Mouse (Mus musculus): ENCODE measurements around the gene Gm28048. TPM values are rescaled to one million over a fixed set of nuclear protein-coding genes. Genes with fewer than 3 reads are reported as not detected.

The Gm28048 gene
- polyA plus RNA-seq, 1 experiment, result 0.05 TPM

DNA sequence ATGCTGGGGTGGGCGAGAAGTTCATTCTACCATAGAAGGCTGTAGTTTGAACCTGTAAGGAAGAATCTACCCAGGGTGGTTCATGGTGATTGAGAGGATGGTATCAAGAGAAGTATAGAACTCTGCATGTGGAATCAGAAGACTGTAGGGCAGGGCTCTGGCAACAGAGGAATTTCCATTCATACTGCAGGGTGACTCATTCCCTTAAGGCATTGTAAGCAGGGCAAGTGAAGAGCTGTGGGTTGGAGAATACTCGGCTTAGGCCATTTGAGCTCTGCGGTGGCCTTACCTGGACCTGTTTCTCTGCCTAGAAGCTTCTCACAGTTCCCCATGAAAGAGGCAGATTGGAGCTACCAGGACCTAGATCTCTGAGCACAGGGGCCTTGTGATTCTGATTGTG is 170.5 kb downstream of the Gm28048 start:
- TF ChIP-seq CTCF (IDR thresholded peaks at IDR 0.05; ENCODE audit: extremely low read depth, insufficient read depth, insufficient read length, insufficient replicate concordance) (no peak), POLR2A (IDR thresholded peaks at IDR 0.05; ENCODE audit: low read depth, low read length) (no peak)
- Histone ChIP-seq H3K4me1 (ENCODE audit: control insufficient read depth, insufficient read depth, insufficient read length) (peaks cover 36% of the 10 kb centered on the region), H3K36me3 (ENCODE audit: control insufficient read depth, insufficient read depth, low read length) (no peaks in the 10 kb centered on the region), H3K27ac (ENCODE audit: insufficient read depth, low read length) (no peak overlapping the region), H3K4me3 (ENCODE audit: extremely low read depth, insufficient read depth, insufficient read length) (no peak overlapping the region), H3K27me3 (ENCODE audit: control insufficient read depth, insufficient read depth, low read length) (no peaks in the 10 kb centered on the region)
- WGBS, result 81% methylated on average over 3 of the region's 3 CpGs
- DNase-seq (ENCODE audit: low read depth in 1 of 2, low spot score in 2 of 2), result no peak

DNA sequence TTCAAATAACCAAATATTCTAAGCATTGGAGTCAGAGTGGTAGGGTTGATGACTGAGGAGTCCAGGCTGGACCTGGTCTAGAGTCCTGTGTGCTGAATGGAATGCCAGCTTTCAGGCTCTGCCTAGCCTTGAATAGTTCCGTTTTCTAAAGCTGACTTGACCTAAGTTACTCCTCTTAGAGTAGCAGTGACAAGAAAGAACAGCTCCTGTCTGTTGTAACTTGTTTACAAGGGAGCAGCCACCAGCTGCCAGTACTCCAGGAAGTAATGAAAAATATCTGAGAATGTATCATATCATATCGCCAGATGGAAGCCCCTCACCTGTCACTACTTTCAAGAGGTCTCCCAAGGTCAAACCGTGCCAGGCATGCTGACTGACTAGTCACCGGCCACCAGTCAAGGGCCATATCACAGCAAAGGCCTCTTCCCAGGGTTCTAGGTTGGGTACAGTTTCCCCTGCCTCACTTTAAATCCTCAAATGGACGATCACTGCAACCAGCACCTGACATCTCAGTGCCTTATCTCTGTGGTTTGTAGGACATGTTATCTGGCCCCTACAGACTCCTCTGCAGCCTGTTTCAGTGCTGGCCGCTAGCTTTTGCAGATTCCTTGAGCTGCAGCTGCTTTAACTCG is 172.3 kb downstream of the Gm28048 start:
- no peak for DNase-seq (ENCODE audit: low read depth in 1 of 2, low spot score in 2 of 2)
- no peak for TF ChIP-seq POLR2A (IDR thresholded peaks at IDR 0.05; ENCODE audit: low read depth, low read length)
- TF ChIP-seq CTCF (IDR thresholded peaks at IDR 0.05; ENCODE audit: extremely low read depth, insufficient read depth, insufficient read length, insufficient replicate concordance), result no peak
- H3K27ac ChIP-seq (ENCODE audit: insufficient read depth, low read length), result peak overlapping the region; percentile 11; the same call in 1 of the 2 replicates
- H3K4me1 ChIP-seq (ENCODE audit: control insufficient read depth, insufficient read depth, insufficient read length), result peaks cover 19% of the 10 kb centered on the region; the same call in 1 of the 2 replicates
- no peak overlapping the region for H3K4me3 ChIP-seq (ENCODE audit: extremely low read depth, insufficient read depth, insufficient read length)
- no peaks in the 10 kb centered on the region for H3K27me3 ChIP-seq (ENCODE audit: control insufficient read depth, insufficient read depth, low read length)
- no peaks in the 10 kb centered on the region for H3K36me3 ChIP-seq (ENCODE audit: control insufficient read depth, insufficient read depth, low read length)
- 31% methylated on average over 7 of the region's 7 CpGs for WGBS

DNA sequence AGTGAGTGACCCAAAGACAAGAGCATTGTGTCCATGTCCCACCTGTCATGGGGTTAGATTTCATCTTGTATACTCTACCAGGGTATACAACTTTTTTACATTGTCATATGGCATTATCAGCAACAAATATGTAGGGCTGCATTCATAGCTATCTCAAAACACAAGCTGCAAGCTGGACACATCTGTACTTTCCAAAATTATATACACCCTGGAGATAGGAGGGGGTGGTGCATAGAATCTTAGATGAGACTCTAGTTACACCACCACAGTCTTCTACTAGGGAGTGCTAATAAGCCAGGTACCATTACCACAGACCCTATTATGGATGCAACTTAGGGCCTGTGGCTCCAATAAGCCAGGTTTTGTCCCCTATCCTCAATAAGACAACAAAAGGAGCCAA is 173.8 kb downstream of the Gm28048 start:
- no peaks in the 10 kb centered on the region for H3K27me3 ChIP-seq (ENCODE audit: control insufficient read depth, insufficient read depth, low read length)
- DNase-seq (ENCODE audit: low read depth in 1 of 2, low spot score in 2 of 2), result no peak
- no peaks in the 10 kb centered on the region for H3K36me3 ChIP-seq (ENCODE audit: control insufficient read depth, insufficient read depth, low read length)
- peaks cover 10% of the 10 kb centered on the region; the same call in 1 of the 2 replicates for H3K4me1 ChIP-seq (ENCODE audit: control insufficient read depth, insufficient read depth, insufficient read length)
- no peak overlapping the region for H3K27ac ChIP-seq (ENCODE audit: insufficient read depth, low read length)
- H3K4me3 ChIP-seq (ENCODE audit: extremely low read depth, insufficient read depth, insufficient read length), result no peak overlapping the region
- no peak for TF ChIP-seq POLR2A (IDR thresholded peaks at IDR 0.05; ENCODE audit: low read depth, low read length)
- no peak for TF ChIP-seq CTCF (IDR thresholded peaks at IDR 0.05; ENCODE audit: extremely low read depth, insufficient read depth, insufficient read length, insufficient replicate concordance)

DNA sequence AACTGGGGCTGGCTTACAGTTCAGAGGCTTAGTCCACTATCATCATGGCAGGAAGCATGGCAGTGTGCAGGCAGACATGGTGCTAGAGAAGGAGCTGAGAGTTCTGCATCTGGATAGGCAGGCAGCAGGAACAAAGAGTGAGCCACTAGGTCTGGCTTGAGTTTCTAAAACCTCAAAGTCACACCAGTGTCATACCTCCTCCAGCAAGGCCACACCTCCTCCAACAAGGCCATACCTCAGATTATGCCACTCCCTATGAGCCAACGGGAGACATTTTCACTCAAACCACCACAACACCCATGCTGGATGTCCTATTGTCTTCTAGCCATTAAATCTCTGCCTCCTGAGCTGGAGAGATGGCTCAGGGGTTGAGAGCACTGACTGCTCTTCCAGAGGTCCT is 176.7 kb downstream of the Gm28048 start:
- no peak overlapping the region for H3K27ac ChIP-seq (ENCODE audit: insufficient read depth, low read length)
- H3K27me3 ChIP-seq (ENCODE audit: control insufficient read depth, insufficient read depth, low read length), result no peaks in the 10 kb centered on the region
- peaks cover 4% of the 10 kb centered on the region; the same call in 1 of the 2 replicates for H3K4me1 ChIP-seq (ENCODE audit: control insufficient read depth, insufficient read depth, insufficient read length)
- DNase-seq (ENCODE audit: low read depth in 1 of 2, low spot score in 2 of 2), result no peak
- WGBS, result 83% methylated on average over 1 of the region's 1 CpGs
- no peaks in the 10 kb centered on the region for H3K36me3 ChIP-seq (ENCODE audit: control insufficient read depth, insufficient read depth, low read length)
- no peak for TF ChIP-seq CTCF (IDR thresholded peaks at IDR 0.05; ENCODE audit: extremely low read depth, insufficient read depth, insufficient read length, insufficient replicate concordance)
- no peak for TF ChIP-seq POLR2A (IDR thresholded peaks at IDR 0.05; ENCODE audit: low read depth, low read length)
- no peak overlapping the region for H3K4me3 ChIP-seq (ENCODE audit: extremely low read depth, insufficient read depth, insufficient read length)

DNA sequence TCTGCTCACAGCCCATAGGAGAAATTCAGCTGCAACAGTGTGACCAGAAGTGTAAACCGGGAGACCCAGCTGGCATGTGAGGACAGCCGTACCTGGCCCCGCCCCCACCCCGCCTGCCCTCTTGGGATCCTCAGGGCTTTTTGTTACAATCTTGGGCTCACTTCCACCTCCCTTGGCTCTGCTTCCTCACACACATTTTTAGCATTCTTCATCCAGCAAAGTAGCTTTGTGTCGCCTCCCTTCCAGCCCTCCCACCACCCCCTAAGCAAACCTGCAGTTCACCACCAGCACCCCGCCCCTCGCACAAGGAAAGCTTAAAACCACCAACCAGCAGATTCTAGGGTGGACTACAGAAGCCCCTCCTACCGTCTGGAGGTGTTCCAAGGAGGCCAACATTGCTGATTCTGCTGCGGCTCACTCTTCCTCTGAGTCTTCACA is 181.9 kb downstream of the Gm28048 start:
- no peaks in the 10 kb centered on the region for H3K36me3 ChIP-seq (ENCODE audit: control insufficient read depth, insufficient read depth, low read length)
- WGBS, result 24% methylated on average over 9 of the region's 9 CpGs
- 0 out of 2 replicates have a peak, but pooled peaks cover 5% of the 10 kb centered on the region for H3K4me1 ChIP-seq (ENCODE audit: control insufficient read depth, insufficient read depth, insufficient read length)
- H3K27ac ChIP-seq (ENCODE audit: insufficient read depth, low read length), result no peak overlapping the region
- no peak overlapping the region for H3K4me3 ChIP-seq (ENCODE audit: extremely low read depth, insufficient read depth, insufficient read length)
- H3K27me3 ChIP-seq (ENCODE audit: control insufficient read depth, insufficient read depth, low read length), result no peaks in the 10 kb centered on the region
- TF ChIP-seq CTCF (IDR thresholded peaks at IDR 0.05; ENCODE audit: extremely low read depth, insufficient read depth, insufficient read length, insufficient replicate concordance) (no peak), POLR2A (IDR thresholded peaks at IDR 0.05; ENCODE audit: low read depth, low read length) (no peak)
- no peak for DNase-seq (ENCODE audit: low read depth in 1 of 2, low spot score in 2 of 2)

DNA sequence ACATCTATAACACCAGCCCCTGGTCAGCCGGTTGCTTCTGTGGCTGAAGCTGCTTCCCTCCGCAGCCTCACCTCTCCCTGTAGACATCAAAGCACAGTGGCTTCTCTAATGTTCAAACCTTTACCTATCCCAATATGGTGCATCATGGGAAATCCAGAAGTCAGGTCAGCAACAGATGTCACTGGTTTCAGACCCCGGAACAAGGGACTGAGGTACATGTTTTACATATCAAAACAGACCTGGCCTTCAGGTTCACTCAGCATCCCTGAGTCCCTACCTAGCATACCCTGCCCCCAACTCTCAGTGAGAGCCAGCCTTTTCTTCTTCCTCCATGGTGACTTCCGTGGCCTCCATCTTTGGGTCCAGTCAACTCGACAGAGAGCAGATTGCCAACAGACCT is 183.0 kb downstream of the Gm28048 start:
- H3K4me1 ChIP-seq (ENCODE audit: control insufficient read depth, insufficient read depth, insufficient read length), result 0 out of 2 replicates have a peak, but pooled peaks cover 5% of the 10 kb centered on the region
- no peak for DNase-seq (ENCODE audit: low read depth in 1 of 2, low spot score in 2 of 2)
- no peak for TF ChIP-seq POLR2A (IDR thresholded peaks at IDR 0.05; ENCODE audit: low read depth, low read length)
- TF ChIP-seq CTCF (IDR thresholded peaks at IDR 0.05; ENCODE audit: extremely low read depth, insufficient read depth, insufficient read length, insufficient replicate concordance), result no peak
- H3K27ac ChIP-seq (ENCODE audit: insufficient read depth, low read length), result no peak overlapping the region
- H3K4me3 ChIP-seq (ENCODE audit: extremely low read depth, insufficient read depth, insufficient read length), result no peak overlapping the region
- 87% methylated on average over 5 of the region's 5 CpGs for WGBS
- no peaks in the 10 kb centered on the region for H3K27me3 ChIP-seq (ENCODE audit: control insufficient read depth, insufficient read depth, low read length)
- H3K36me3 ChIP-seq (ENCODE audit: control insufficient read depth, insufficient read depth, low read length), result no peaks in the 10 kb centered on the region

DNA sequence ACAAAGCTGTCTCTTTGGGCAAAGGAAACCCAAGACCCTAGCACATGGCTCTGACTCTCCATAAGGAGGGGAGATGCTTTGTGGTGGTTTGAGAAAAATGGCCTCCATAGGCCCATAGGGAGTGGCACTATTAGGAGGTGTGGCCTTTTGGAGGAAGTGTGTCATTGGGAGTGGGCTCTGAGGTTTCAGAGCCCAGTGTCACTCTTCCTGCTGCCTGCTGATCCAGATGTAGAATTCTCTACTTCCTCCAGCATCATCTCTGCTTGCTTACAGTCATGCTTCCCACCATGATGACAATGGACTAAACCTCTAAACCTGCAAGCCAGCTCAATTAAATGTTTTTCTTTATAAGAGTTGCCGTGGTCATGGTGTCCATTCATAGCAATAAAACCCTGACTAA is 187.2 kb downstream of the Gm28048 start:
- Histone ChIP-seq H3K27me3 (ENCODE audit: control insufficient read depth, insufficient read depth, low read length) (no peaks in the 10 kb centered on the region), H3K36me3 (ENCODE audit: control insufficient read depth, insufficient read depth, low read length) (no peaks in the 10 kb centered on the region), H3K27ac (ENCODE audit: insufficient read depth, low read length) (no peak overlapping the region), H3K4me1 (ENCODE audit: control insufficient read depth, insufficient read depth, insufficient read length) (no peaks in the 10 kb centered on the region), H3K4me3 (ENCODE audit: extremely low read depth, insufficient read depth, insufficient read length) (no peak overlapping the region)
- WGBS, result 90% methylated on average over 1 of the region's 1 CpGs
- TF ChIP-seq POLR2A (IDR thresholded peaks at IDR 0.05; ENCODE audit: low read depth, low read length), result no peak
- no peak for TF ChIP-seq CTCF (IDR thresholded peaks at IDR 0.05; ENCODE audit: extremely low read depth, insufficient read depth, insufficient read length, insufficient replicate concordance)
- DNase-seq (ENCODE audit: low read depth in 1 of 2, low spot score in 2 of 2), result no peak
